In the genomic region with DNA sequence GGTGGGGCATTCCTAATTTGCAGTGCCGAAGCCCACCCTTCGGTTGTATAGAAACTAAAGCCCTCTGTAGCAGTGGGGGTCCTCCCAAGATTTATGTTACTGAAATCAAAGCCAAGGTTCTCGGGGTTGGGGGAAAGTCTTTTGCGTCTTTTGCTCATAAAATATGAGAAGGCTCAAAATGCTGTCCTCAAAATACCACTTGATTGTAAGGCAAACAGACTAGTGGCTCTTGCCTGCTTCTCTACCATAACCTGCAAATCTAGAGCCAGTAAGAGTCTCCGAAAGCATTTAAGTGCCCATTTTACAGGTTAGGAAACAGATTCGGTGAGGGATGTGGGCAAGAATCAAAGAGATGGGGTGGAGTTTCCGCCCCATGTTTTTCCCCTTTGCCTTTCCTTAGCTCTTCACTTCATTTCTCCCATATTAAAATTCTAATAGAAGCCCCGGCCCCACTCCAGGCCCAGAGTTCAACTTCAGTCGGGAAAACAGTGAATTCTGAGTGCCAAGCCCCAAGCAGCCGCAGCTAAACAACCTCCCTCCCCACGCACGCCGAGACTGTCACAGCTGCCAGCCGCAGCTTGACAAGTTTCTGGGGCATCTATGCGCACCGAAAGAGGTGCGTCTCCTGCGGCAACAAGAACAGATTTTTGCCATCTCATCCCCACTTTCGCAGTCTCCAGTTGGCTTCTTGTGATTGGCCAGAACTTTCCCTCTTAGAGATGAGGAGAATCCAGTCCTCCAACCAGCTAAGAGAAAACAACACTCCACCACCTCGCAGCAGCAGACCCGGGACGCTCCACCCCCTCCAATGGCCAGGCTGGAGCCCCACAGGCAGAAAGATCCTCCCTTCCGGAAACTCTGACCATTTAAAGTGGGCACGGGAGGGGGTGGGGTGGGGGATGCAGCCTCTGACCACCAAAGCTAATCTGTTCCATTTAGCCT, we compare ENCODE assay signal across 8 mouse cellular contexts. TPM values are rescaled to one million over a fixed set of nuclear protein-coding genes. Genes with fewer than 3 reads are reported as not detected.
A peak's percentile ranks its signal among the peaks of the same experiment; 100 is the strongest.
DNase-seq lines count a peak whose midpoint lies in the region; ATAC-seq lines count a peak whose summit lies in the region.

No protein-coding gene starts in this region.

- peak overlapping the region; percentile 76 for H3K9ac ChIP-seq in hindbrain, embryonic 12.5 days
- peak overlapping the region; percentile 56 for H3K9ac ChIP-seq in lung, embryonic 15.5 days

- no peaks in the 10 kb centered on the region for H3K9me3 ChIP-seq in hindbrain, embryonic 12.5 days (replicated peaks)
- no peaks in the 10 kb centered on the region for H3K9me3 ChIP-seq in lung, embryonic 15.5 days

- peaks cover 17% of the 10 kb centered on the region; the same call in 1 of the 2 replicates for H3K4me1 ChIP-seq in hindbrain, embryonic 12.5 days
- peaks cover 26% of the 10 kb centered on the region for H3K4me1 ChIP-seq in lung, embryonic 15.5 days

- H3K27ac ChIP-seq in hindbrain, embryonic 12.5 days, result peak overlapping the region; percentile 45
- H3K27ac ChIP-seq in lung, embryonic 15.5 days, result peak overlapping the region; percentile 91

- H3K4me3 ChIP-seq in hindbrain, embryonic 12.5 days, result peak overlapping the region; percentile 54
- peak overlapping the region; percentile 49 for H3K4me3 ChIP-seq in lung, embryonic 15.5 days

- no peaks in the 10 kb centered on the region for H3K27me3 ChIP-seq in hindbrain, embryonic 12.5 days
- H3K27me3 ChIP-seq in lung, embryonic 15.5 days, result no peaks in the 10 kb centered on the region

- 1% methylated on average over 24 of the region's 24 CpGs for WGBS in hindbrain, embryonic 12.5 days
- under 1% methylated on average over 24 of the region's 24 CpGs for WGBS in lung, embryonic 15.5 days

- H3K4me2 ChIP-seq in hindbrain, embryonic 12.5 days (replicated peaks), result peak overlapping the region; percentile 91
- H3K4me2 ChIP-seq in lung, embryonic 15.5 days, result peak overlapping the region; percentile 92

- no peaks in the 10 kb centered on the region for H3K36me3 ChIP-seq in hindbrain, embryonic 12.5 days
- H3K36me3 ChIP-seq in lung, embryonic 15.5 days, result no peaks in the 10 kb centered on the region

- DNase-seq in R1 (ENCODE audit: low read depth, low spot score), result peak; percentile 94
- peak; percentile 79 to 83 for DNase-seq in cerebellum, postnatal 25 days
- peak; percentile 42 to 59 for DNase-seq in frontal cortex, postnatal 25 days (ENCODE audit: low spot score in 2 of 2)
- DNase-seq in layer of hippocampus, postnatal 10 days (ENCODE audit: low spot score in 2 of 2), result peak; percentile 51 to 67
- DNase-seq in retina, embryonic 14.5 days (ENCODE audit: low spot score), result peak; percentile 83
- no peak for DNase-seq in B cell, adult 2 months

- ATAC-seq in hindbrain, embryonic 12.5 days (ENCODE audit: low FRiP score), result peak; percentile 82
- ATAC-seq in lung, embryonic 15.5 days (ENCODE audit: borderline replicate concordance, extremely low read depth, low FRiP score, low TSS enrichment), result peak; percentile 91

RNA-seq across cellular contexts. Expression of a gene that starts 33.7 kb away (rescaled TPM):
- 56.9 and 69.7 TPM in 2 replicates for polyA plus RNA-seq in hindbrain, embryonic 12.5 days (2016; fragmentation: Nextera tagmentation; extraction: Ambion mirVana)
- total RNA-seq in layer of hippocampus, postnatal 10 days (2021), result 1,000 to 10,000 TPM; 1,087 to 1,219 TPM
- polyA plus RNA-seq in lung, embryonic 15.5 days (2015; fragmentation: Nextera tagmentation; extraction: Ambion mirVana), result 1.0 and 1.6 TPM in 2 replicates

Comparison
In these comparisons a context has a peak if more than half of its experiments do, and no peak if none do; other contexts are left out.
1. DNase-seq: peak in R1 (single experiment), cerebellum, postnatal 25 days (2 of 2), frontal cortex, postnatal 25 days (2 of 2), layer of hippocampus, postnatal 10 days (2 of 2) and retina, embryonic 14.5 days (single experiment); none in B cell, adult 2 months (0 of 2).
2. RNA of a gene that starts 33.7 kb away (polyA plus RNA-seq): 56.9 to 69.7 TPM in hindbrain, embryonic 12.5 days; 1.0 to 1.6 TPM in lung, embryonic 15.5 days; every median in the first group is over 10 times any median in the second.